Mouse (Mus musculus) bone marrow macrophage, adult 2 months (primary cell): ENCODE measurements around the gene Atp1a4. TPM values are rescaled to one million over a fixed set of nuclear protein-coding genes. Genes with fewer than 3 reads are reported as not detected.

Experiments
- H3K27ac ChIP-seq: 2 replicates; pipeline ENCODE4 v1.5.1; 2012; ENCODE audit warnings: low read depth, low read length; ENCODE audit not compliant: insufficient read depth
- H3K4me1 ChIP-seq: 2 replicates; pipeline ENCODE4 v1.6.1; 2012; ENCODE audit warnings: low read length; ENCODE audit not compliant: control insufficient read depth, insufficient read depth
- H3K4me3 ChIP-seq: 2 replicates; pipeline ENCODE4 v1.5.1; 2012; ENCODE audit warnings: mild to moderate bottlenecking, low read length, moderate library complexity; ENCODE audit not compliant: insufficient read depth
- CTCF ChIP-seq: IDR thresholded peaks from 2 replicates; pipeline ENCODE4 v1.5.1; 2012; ENCODE audit warnings: low read depth, mild to moderate bottlenecking, low read length, moderate library complexity
- POLR2A ChIP-seq: IDR thresholded peaks from 2 replicates; pipeline ENCODE4 v1.6.1; 2012; ENCODE audit warnings: mild to moderate bottlenecking, low read depth, low read length, borderline replicate concordance
- polyA plus RNA-seq: library from polyadenylated mRNA; stranded (reverse); fragments of >200 nt; gene quantifications from 2 replicates; pipeline ENCODE4 v1.2.4, GENCODE M21; 2012; ENCODE audit not compliant: missing spikeins, insufficient read depth, insufficient read length

The Atp1a4 gene
- polyA plus RNA-seq, 1 experiment, result not detected

GRCm38 (mm10) chr1:172198316-172198715 is 59.9 kb downstream of the Atp1a4 start:
- Histone ChIP-seq H3K27ac (no peak overlapping the region), H3K4me1 (peaks cover 6% of the 10 kb centered on the region), H3K4me3 (no peak overlapping the region)
- TF ChIP-seq CTCF, result no peak
- no peak for TF ChIP-seq POLR2A

- TF ChIP-seq CTCF (no peak), POLR2A (no peak)
- H3K4me3 ChIP-seq, result no peak overlapping the region
Measured at GRCm38 (mm10) chr1:172197851-172198250, 60.4 kb downstream of the Atp1a4 start.

GRCm38 (mm10) chr1:172197146-172197545 is 61.1 kb downstream of the Atp1a4 start:
- Histone ChIP-seq H3K27ac (no peak overlapping the region), H3K4me1 (no peaks in the 10 kb centered on the region), H3K4me3 (no peak overlapping the region)
- TF ChIP-seq CTCF (no peak), POLR2A (no peak)

More at GRCm38 (mm10) chr1:172197851-172198250, 60.4 kb downstream of the Atp1a4 start:
- Histone ChIP-seq H3K4me1 (peaks cover 2% of the 10 kb centered on the region), H3K27ac (no peak overlapping the region)

GRCm38 (mm10) chr1:172194435-172194834 is 63.8 kb downstream of the Atp1a4 start:
- TF ChIP-seq POLR2A (no peak), CTCF (no peak)
- no peak overlapping the region for H3K27ac ChIP-seq
- no peak overlapping the region for H3K4me3 ChIP-seq
- no peaks in the 10 kb centered on the region for H3K4me1 ChIP-seq

GRCm38 (mm10) chr1:172192217-172192616 is 66.0 kb downstream of the Atp1a4 start:
- peaks cover 6% of the 10 kb centered on the region for H3K4me1 ChIP-seq
- no peak overlapping the region for H3K27ac ChIP-seq
- no peak overlapping the region for H3K4me3 ChIP-seq
- TF ChIP-seq CTCF (no peak), POLR2A (no peak)

GRCm38 (mm10) chr1:172191578-172191977 is 66.6 kb downstream of the Atp1a4 start:
- Histone ChIP-seq H3K4me3 (no peak overlapping the region), H3K27ac (no peak overlapping the region), H3K4me1 (peaks cover 6% of the 10 kb centered on the region)
- no peak for TF ChIP-seq CTCF
- no peak for TF ChIP-seq POLR2A

- peaks cover 6% of the 10 kb centered on the region for H3K4me1 ChIP-seq
- no peak for TF ChIP-seq CTCF
- TF ChIP-seq POLR2A, result no peak
- no peak overlapping the region for H3K27ac ChIP-seq
- no peak overlapping the region for H3K4me3 ChIP-seq
Measured at GRCm38 (mm10) chr1:172188891-172189290, 69.3 kb downstream of the Atp1a4 start.

GRCm38 (mm10) chr1:172186401-172187289 is 71.6 kb downstream of the Atp1a4 start:
- Histone ChIP-seq H3K27ac (no peak overlapping the region), H3K4me3 (no peak overlapping the region), H3K4me1 (peaks cover 6% of the 10 kb centered on the region)
- no peak for TF ChIP-seq CTCF
- TF ChIP-seq POLR2A, result no peak

- TF ChIP-seq POLR2A, result no peak
- no peak for TF ChIP-seq CTCF
Measured at GRCm38 (mm10) chr1:172183915-172184314, 74.3 kb downstream of the Atp1a4 start.

GRCm38 (mm10) chr1:172183056-172183455 is 75.2 kb downstream of the Atp1a4 start:
- Histone ChIP-seq H3K4me1 (peaks cover 4% of the 10 kb centered on the region), H3K27ac (no peak overlapping the region), H3K4me3 (no peak overlapping the region)
- no peak for TF ChIP-seq CTCF
- TF ChIP-seq POLR2A, result no peak

More at GRCm38 (mm10) chr1:172183915-172184314, 74.3 kb downstream of the Atp1a4 start:
- no peak overlapping the region for H3K4me3 ChIP-seq
- peaks cover 6% of the 10 kb centered on the region for H3K4me1 ChIP-seq
- no peak overlapping the region for H3K27ac ChIP-seq

GRCm38 (mm10) chr1:172181777-172182176 is 76.4 kb downstream of the Atp1a4 start:
- no peak overlapping the region for H3K4me3 ChIP-seq
- no peak overlapping the region for H3K27ac ChIP-seq
- no peak for TF ChIP-seq CTCF
- no peak for TF ChIP-seq POLR2A
- no peaks in the 10 kb centered on the region for H3K4me1 ChIP-seq
